Mouse (Mus musculus): ENCODE data around the gene Macrod1.

GRCm38 (mm10) chr19:7146376-7146775 lies 89.8 kb downstream of the Macrod1 start:
- TF ChIP-seq EP300 (IDR thresholded peaks at IDR 0.05; ENCODE audit: insufficient read depth, low read depth, low read length) (no peak), POLR2A (IDR thresholded peaks at IDR 0.05; ENCODE audit: insufficient read depth, low read length) (no peak), CTCF (IDR thresholded peaks at IDR 0.05; ENCODE audit: low read depth, low read length) (no peak)
